Mouse (Mus musculus): ENCODE measurements around the gene Fam189a1.

The Fam189a1 gene

GRCm38 (mm10) chr7:65156514-65156911 lies at the start of gene Fam189a1:
Gene Fam189a1, minus strand, starts transcription at chr7:65156570.
- no peak for DNase-seq (ENCODE audit: low spot score in 2 of 2)

- DNase-seq (ENCODE audit: low spot score in 2 of 2) = no peak
These were observed 49.7 kb upstream of the Fam189a1 start for GRCm38 (mm10) chr7:65206021-65206420.

GRCm38 (mm10) chr7:65202719-65203118 lies 46.3 kb upstream of the Fam189a1 start:
- no peak for DNase-seq (ENCODE audit: low spot score in 2 of 2)

- no peak for DNase-seq (ENCODE audit: low spot score in 2 of 2)
These were observed 24.3 kb upstream of the Fam189a1 start for GRCm38 (mm10) chr7:65180694-65181093.

- no peak for DNase-seq (ENCODE audit: low spot score in 2 of 2)
These were observed 14.4 kb upstream of the Fam189a1 start for GRCm38 (mm10) chr7:65170762-65171161.

- DNase-seq (ENCODE audit: low spot score in 2 of 2) = no peak
These were observed 958 bp upstream of the Fam189a1 start for GRCm38 (mm10) chr7:65157031-65158025.

- DNase-seq (ENCODE audit: low spot score in 2 of 2) = no peak
These were observed 499 bp downstream of the Fam189a1 start for GRCm38 (mm10) chr7:65155628-65156513.

GRCm38 (mm10) chr7:65154576-65154975 lies 1.8 kb downstream of the Fam189a1 start:
- no peak for DNase-seq (ENCODE audit: low spot score in 2 of 2)

GRCm38 (mm10) chr7:65153846-65154245 lies 2.5 kb downstream of the Fam189a1 start:
- no peak for DNase-seq (ENCODE audit: low spot score in 2 of 2)

- no peak for DNase-seq (ENCODE audit: low spot score in 2 of 2)
These were observed 4.8 kb downstream of the Fam189a1 start for GRCm38 (mm10) chr7:65151526-65151925.

- DNase-seq (ENCODE audit: low spot score in 2 of 2) = no peak
These were observed 7.3 kb downstream of the Fam189a1 start for GRCm38 (mm10) chr7:65149040-65149439.

- no peak for DNase-seq (ENCODE audit: low spot score in 2 of 2)
These were observed 11.5 kb downstream of the Fam189a1 start for GRCm38 (mm10) chr7:65144881-65145280.

GRCm38 (mm10) chr7:65141907-65142698 lies 14.3 kb downstream of the Fam189a1 start:
- DNase-seq (ENCODE audit: low spot score in 2 of 2) = no peak

GRCm38 (mm10) chr7:65140832-65141231 lies 15.5 kb downstream of the Fam189a1 start:
- no peak for DNase-seq (ENCODE audit: low spot score in 2 of 2)

GRCm38 (mm10) chr7:65140099-65140498 lies 16.3 kb downstream of the Fam189a1 start:
- DNase-seq (ENCODE audit: low spot score in 2 of 2) = no peak

GRCm38 (mm10) chr7:65123766-65124165 lies 32.6 kb downstream of the Fam189a1 start:
- no peak for DNase-seq (ENCODE audit: low spot score in 2 of 2)

GRCm38 (mm10) chr7:65116903-65117302 lies 39.5 kb downstream of the Fam189a1 start:
- no peak for DNase-seq (ENCODE audit: low spot score in 2 of 2)

GRCm38 (mm10) chr7:65115366-65115765 lies 41.0 kb downstream of the Fam189a1 start:
- no peak for DNase-seq (ENCODE audit: low spot score in 2 of 2)

GRCm38 (mm10) chr7:65111664-65112063 lies 44.7 kb downstream of the Fam189a1 start:
- DNase-seq (ENCODE audit: low spot score in 2 of 2) = no peak

GRCm38 (mm10) chr7:65105566-65105965 lies 50.8 kb downstream of the Fam189a1 start:
- DNase-seq (ENCODE audit: low spot score in 2 of 2) = no peak

GRCm38 (mm10) chr7:65105097-65105467 lies 51.3 kb downstream of the Fam189a1 start:
- DNase-seq (ENCODE audit: low spot score in 2 of 2) = no peak

Data from heart, adult 9 months (tissue).